ENCODE assay signal across 10 mouse cellular contexts in the genomic region with DNA sequence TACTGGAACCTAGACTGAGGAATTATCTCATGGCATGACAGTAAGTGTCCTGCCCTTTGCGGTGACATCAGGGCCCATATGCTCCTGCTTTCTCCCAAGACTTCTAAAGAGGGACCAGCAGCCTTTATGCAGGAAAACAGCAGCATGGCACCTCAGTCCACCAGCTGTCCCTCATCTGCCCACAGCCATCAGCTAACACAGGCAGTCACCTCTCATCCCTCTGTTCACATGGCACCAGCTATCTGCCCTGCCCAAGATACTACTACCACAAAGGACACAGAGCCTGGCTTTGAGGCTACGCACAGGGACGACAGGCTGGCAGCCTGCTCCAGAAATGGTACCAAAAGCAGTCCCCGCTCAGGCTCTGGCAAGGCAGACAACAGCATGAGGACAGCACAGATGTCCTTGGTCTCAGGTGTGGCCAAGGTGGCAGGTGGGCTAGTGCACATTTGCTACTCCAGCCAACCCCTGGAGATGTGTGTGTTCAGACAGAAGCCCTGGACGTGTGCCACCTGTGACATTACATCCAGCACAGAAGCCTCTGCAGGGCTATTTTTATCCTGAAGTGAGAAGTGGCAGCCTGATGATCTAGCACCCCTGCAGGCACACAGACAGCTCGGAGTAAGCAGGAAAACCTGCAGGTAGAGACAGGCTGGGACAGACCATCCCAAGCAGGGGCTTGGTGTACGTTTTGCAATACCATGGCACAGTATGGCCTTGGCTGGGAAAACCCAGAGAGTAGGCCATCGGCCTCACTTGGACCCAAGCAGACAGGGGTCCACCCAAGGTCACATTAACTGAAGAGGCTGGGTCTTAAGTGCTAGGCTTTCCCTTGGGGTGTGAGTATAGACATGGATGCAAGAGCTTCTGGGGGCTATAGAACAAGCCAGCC.
DNase-seq lines count a peak whose midpoint lies in the region; ATAC-seq and TF ChIP-seq lines count a peak whose summit lies in the region.
"Had no signal": no experiment of that assay in that cellular context is flagged by ENCODE, and none has a peak within 500 bp of the region (broad histone marks: within the 10 kb centered on the region; RNA-seq: fewer than 3 reads in every experiment).

No protein-coding gene starts in this region.

- peaks cover 5% of the 10 kb centered on the region; the same call in 1 of the 2 replicates for H3K4me1 ChIP-seq in heart, embryonic 11.5 days (ENCODE audit: control insufficient read depth, insufficient read depth, low read length)
- H3K4me1 ChIP-seq in heart, embryonic 15.5 days (replicated peaks): peaks cover 15% of the 10 kb centered on the region
- H3K4me1 ChIP-seq in liver, embryonic 11.5 days (replicated peaks; ENCODE audit: control insufficient read depth, insufficient read depth, low read length): no peaks in the 10 kb centered on the region
- H3K4me1 ChIP-seq in stomach, postnatal 0 days (replicated peaks; ENCODE audit: control insufficient read depth, insufficient read depth): no peaks in the 10 kb centered on the region

- no peak for ATAC-seq in heart, embryonic 11.5 days (replicated peaks; ENCODE audit: insufficient number of reproducible peaks, low FRiP score, low TSS enrichment)
- ATAC-seq in heart, embryonic 15.5 days (replicated peaks; ENCODE audit: insufficient number of reproducible peaks, insufficient read depth, low FRiP score, low read depth): peak; percentile 49
- no peak for ATAC-seq in liver, embryonic 11.5 days (replicated peaks; ENCODE audit: low FRiP score)
- ATAC-seq in stomach, postnatal 0 days (ENCODE audit: low FRiP score, low TSS enrichment): no peak
- ATAC-seq: lung, postnatal 0 days had no signal

- peak; percentile 66 to 71 for DNase-seq in heart, adult 18-20 months
- DNase-seq in brain, adult 2 months (ENCODE audit: low read depth, low spot score): peak; percentile 85
- DNase-seq in cerebellum, postnatal 14 days: peak; percentile 79 to 84
- no peak for DNase-seq in liver, embryonic 11.5 days (ENCODE audit: low spot score)
- no peak for DNase-seq in stomach, postnatal 0 days (ENCODE audit: low spot score)
- DNase-seq in right cerebral cortex, postnatal 36 days (ENCODE audit: low spot score in 2 of 2): no peak
- DNase-seq: kidney, adult 8-10 months had no signal

- H3K4me2 ChIP-seq in heart, embryonic 11.5 days: no peak overlapping the region
- no peak overlapping the region for H3K4me2 ChIP-seq in heart, embryonic 15.5 days
- H3K4me2 ChIP-seq in liver, embryonic 11.5 days: no peak overlapping the region
- H3K4me2 ChIP-seq in stomach, postnatal 0 days (replicated peaks; ENCODE audit: low read depth): no peak overlapping the region

- TF ChIP-seq CTCF in stomach, postnatal 0 days (IDR thresholded peaks at IDR 0.05; ENCODE audit: low read depth): no peak

- no peak overlapping the region for H3K4me3 ChIP-seq in heart, embryonic 11.5 days (ENCODE audit: low read depth, low read length)
- no peak overlapping the region for H3K4me3 ChIP-seq in heart, embryonic 15.5 days
- no peak overlapping the region for H3K4me3 ChIP-seq in liver, embryonic 11.5 days (ENCODE audit: low read depth, low read length)
- no peak overlapping the region for H3K4me3 ChIP-seq in stomach, postnatal 0 days (ENCODE audit: low read depth, low read length)

- H3K27me3 ChIP-seq in heart, embryonic 11.5 days (ENCODE audit: control insufficient read depth, insufficient read depth, low read length): no peaks in the 10 kb centered on the region
- H3K27me3 ChIP-seq in heart, embryonic 15.5 days: no peaks in the 10 kb centered on the region
- H3K27me3 ChIP-seq in liver, embryonic 11.5 days (replicated peaks; ENCODE audit: control insufficient read depth, insufficient read depth, low read length): no peaks in the 10 kb centered on the region
- no peaks in the 10 kb centered on the region for H3K27me3 ChIP-seq in stomach, postnatal 0 days (ENCODE audit: control insufficient read depth, insufficient read depth, low read length)

- no peak overlapping the region for H3K27ac ChIP-seq in heart, embryonic 11.5 days (ENCODE audit: low read depth, low read length)
- peak overlapping the region; percentile 75 for H3K27ac ChIP-seq in heart, embryonic 15.5 days
- no peak overlapping the region for H3K27ac ChIP-seq in liver, embryonic 11.5 days (ENCODE audit: low read depth, low read length)
- H3K27ac ChIP-seq in stomach, postnatal 0 days (replicated peaks): no peak overlapping the region

- H3K36me3 ChIP-seq in heart, embryonic 11.5 days (ENCODE audit: control insufficient read depth, insufficient read depth, low read length): no peaks in the 10 kb centered on the region
- no peaks in the 10 kb centered on the region for H3K36me3 ChIP-seq in heart, embryonic 15.5 days
- no peaks in the 10 kb centered on the region for H3K36me3 ChIP-seq in liver, embryonic 11.5 days (ENCODE audit: control insufficient read depth, insufficient read depth, low read length)
- H3K36me3 ChIP-seq in stomach, postnatal 0 days (ENCODE audit: control insufficient read depth, insufficient read depth, low read length): no peaks in the 10 kb centered on the region

- WGBS in heart, embryonic 11.5 days (ENCODE audit: insufficient replicate concordance): 75% methylated on average over 8 of the region's 8 CpGs
- WGBS in heart, embryonic 15.5 days: 60% methylated on average over 8 of the region's 8 CpGs
- WGBS in liver, embryonic 11.5 days: 88% methylated on average over 8 of the region's 8 CpGs
- 81% methylated on average over 8 of the region's 8 CpGs for WGBS in stomach, postnatal 0 days

- H3K9ac ChIP-seq in heart, embryonic 11.5 days (ENCODE audit: low read depth, low read length): no peak overlapping the region
- no peak overlapping the region for H3K9ac ChIP-seq in heart, embryonic 15.5 days
- no peak overlapping the region for H3K9ac ChIP-seq in liver, embryonic 11.5 days (ENCODE audit: low read depth, low read length)
- no peak overlapping the region for H3K9ac ChIP-seq in stomach, postnatal 0 days (ENCODE audit: low read length)

- TF ChIP-seq EP300 in stomach, postnatal 0 days (optimal IDR thresholded peaks at IDR 0.05): no peak

- no peaks in the 10 kb centered on the region for H3K9me3 ChIP-seq in heart, embryonic 11.5 days (replicated peaks; ENCODE audit: control insufficient read depth, low read length)
- no peaks in the 10 kb centered on the region for H3K9me3 ChIP-seq in heart, embryonic 15.5 days (replicated peaks)
- H3K9me3 ChIP-seq in liver, embryonic 11.5 days (ENCODE audit: control insufficient read depth, low read length): no peaks in the 10 kb centered on the region
- H3K9me3 ChIP-seq in stomach, postnatal 0 days (ENCODE audit: control insufficient read depth, low read length): no peaks in the 10 kb centered on the region

Comparison
In these comparisons a context has a peak if more than half of its experiments do, and no peak if none do; other contexts are left out.
1. DNase-seq: peak in heart, adult 18-20 months (2 of 2), brain, adult 2 months (single experiment) and cerebellum, postnatal 14 days (2 of 2); none in liver, embryonic 11.5 days (single experiment), stomach, postnatal 0 days (single experiment) and right cerebral cortex, postnatal 36 days (0 of 2).